Mouse (Mus musculus): ENCODE results near the gene Naa35. TPM values are rescaled to one million over a fixed set of nuclear protein-coding genes. Genes with fewer than 3 reads are reported as not detected.

Naa35 gene
- polyA plus RNA-seq, 2 experiments: 12.6 to 27.1 TPM

DNA sequence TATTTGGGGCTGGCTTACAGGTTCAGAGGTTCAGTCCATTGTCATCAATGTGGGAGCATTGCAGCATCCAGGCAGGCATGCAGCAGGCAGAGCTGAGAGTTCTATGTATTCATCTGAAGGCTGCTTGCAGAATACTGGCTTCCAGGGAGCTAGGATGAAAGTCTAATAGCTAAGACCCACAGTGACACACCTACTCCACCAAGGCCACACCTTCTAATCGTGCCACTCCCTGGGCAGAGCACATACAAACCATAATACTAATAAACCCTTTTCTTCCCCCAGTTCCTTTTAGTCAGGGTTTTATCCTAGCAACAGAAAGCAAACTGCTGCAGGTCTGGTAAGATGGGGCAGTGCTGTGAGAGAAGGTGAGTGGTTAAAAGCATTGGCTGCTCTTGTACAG lies 7.6 kb downstream of the Naa35 start:
- Histone ChIP-seq H3K4me3 (ENCODE audit: insufficient read depth in 1 of 2, low read depth in 2 of 2, low read length in 2 of 2) (no peak overlapping the region), H3K36me3 (replicated peaks; ENCODE audit: control insufficient read depth, insufficient read depth, low read depth) (peaks cover 7% of the 10 kb centered on the region), H3K9me3 (ENCODE audit: control insufficient read depth, low read length) (no peaks in the 10 kb centered on the region), H3K4me1 (replicated peaks; ENCODE audit: control insufficient read depth in 2 of 2, insufficient read depth in 2 of 2, low read length in 1 of 2) (peaks cover 5 to 13% of the 10 kb centered on the region in 2 experiments), H3K4me2 (ENCODE audit: low read depth) (no peak overlapping the region), H3K27ac (no peak overlapping the region), H3K27me3 (ENCODE audit: control insufficient read depth, insufficient read depth, low read length) (no peaks in the 10 kb centered on the region), H3K9ac (replicated peaks) (no peak overlapping the region)
- WGBS (ENCODE audit: insufficient replicate concordance): 44% methylated on average over 1 of the region's 1 CpGs
- DNase-seq (ENCODE audit: low read depth in 3 of 3, low spot score in 3 of 3) (no peak), ATAC-seq (ENCODE audit: insufficient read depth) (no peak)
- no peak for TF ChIP-seq CTCF (IDR thresholded peaks at IDR 0.05; ENCODE audit: low read depth)
- no peak for TF ChIP-seq EP300 (IDR thresholded peaks at IDR 0.05; ENCODE audit: low read depth)

DNA sequence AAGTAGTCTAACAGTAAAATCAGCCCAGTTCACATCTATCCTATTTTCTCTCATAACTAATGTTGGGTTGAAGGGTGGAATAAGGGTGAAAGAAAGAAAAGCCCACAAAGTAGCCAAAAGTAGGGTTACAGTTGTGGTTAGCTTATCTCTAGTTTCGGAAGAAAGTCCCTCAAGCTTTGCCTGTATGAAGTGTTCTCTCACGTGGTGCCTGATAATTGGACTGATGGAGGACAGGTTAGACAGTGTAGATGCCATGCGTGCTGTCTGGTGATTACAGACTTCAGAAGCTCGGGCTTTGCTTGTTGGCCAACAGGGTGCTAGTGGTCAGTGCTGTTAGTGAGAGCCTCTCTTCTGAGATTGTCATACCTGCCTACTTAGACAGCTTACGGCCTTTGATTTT lies 18.0 kb downstream of the Naa35 start:
- TF ChIP-seq CTCF (IDR thresholded peaks at IDR 0.05; ENCODE audit: low read depth): no peak
- TF ChIP-seq EP300 (IDR thresholded peaks at IDR 0.05; ENCODE audit: low read depth): no peak
- H3K4me2 ChIP-seq (ENCODE audit: low read depth): no peak overlapping the region
- no peak overlapping the region for H3K4me3 ChIP-seq (ENCODE audit: insufficient read depth in 1 of 2, low read depth in 2 of 2, low read length in 2 of 2)
- 34% methylated on average over 5 of the region's 5 CpGs for WGBS (ENCODE audit: insufficient replicate concordance)
- H3K9me3 ChIP-seq (ENCODE audit: control insufficient read depth, low read length): no peaks in the 10 kb centered on the region
- H3K4me1 ChIP-seq (replicated peaks; ENCODE audit: control insufficient read depth in 2 of 2, insufficient read depth in 2 of 2, low read length in 1 of 2): 0 out of 4 replicates have a peak, but pooled peaks cover 0 to 4% of the 10 kb centered on the region in 2 experiments
- ATAC-seq (ENCODE audit: insufficient read depth) (peak; percentile 39; the same call in 1 of the 2 replicates), DNase-seq (ENCODE audit: low read depth in 3 of 3, low spot score in 3 of 3) (no peak)
- no peak overlapping the region for H3K9ac ChIP-seq (replicated peaks)
- no peaks in the 10 kb centered on the region for H3K27me3 ChIP-seq (ENCODE audit: control insufficient read depth, insufficient read depth, low read length)
- H3K36me3 ChIP-seq (replicated peaks; ENCODE audit: control insufficient read depth, insufficient read depth, low read depth): peaks cover 22% of the 10 kb centered on the region
- H3K27ac ChIP-seq: no peak overlapping the region

DNA sequence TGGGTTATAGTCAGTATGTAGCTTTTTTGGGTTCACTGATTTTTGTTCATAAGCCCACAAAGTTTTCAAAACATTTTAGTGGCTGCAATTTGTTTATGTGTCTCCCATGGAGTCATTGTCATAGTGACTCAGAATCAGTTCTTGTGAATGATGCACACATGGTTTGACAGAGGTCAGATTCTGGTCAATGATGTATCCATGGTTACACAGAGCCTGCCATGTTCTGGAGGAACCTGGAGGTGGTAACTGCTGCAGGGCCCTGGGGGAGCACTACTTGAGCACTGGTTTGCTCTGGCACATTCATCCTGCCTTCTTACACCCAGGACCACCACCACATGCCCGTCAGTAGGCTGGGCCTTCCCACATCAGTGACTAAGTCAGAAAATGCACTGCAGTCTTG lies 19.5 kb downstream of the Naa35 start:
- Histone ChIP-seq H3K27ac (no peak overlapping the region), H3K27me3 (ENCODE audit: control insufficient read depth, insufficient read depth, low read length) (no peaks in the 10 kb centered on the region), H3K9me3 (ENCODE audit: control insufficient read depth, low read length) (no peaks in the 10 kb centered on the region), H3K4me3 (ENCODE audit: insufficient read depth in 1 of 2, low read depth in 2 of 2, low read length in 2 of 2) (no peak overlapping the region), H3K36me3 (replicated peaks; ENCODE audit: control insufficient read depth, insufficient read depth, low read depth) (peaks cover 24% of the 10 kb centered on the region), H3K4me1 (replicated peaks; ENCODE audit: control insufficient read depth in 2 of 2, insufficient read depth in 2 of 2, low read length in 1 of 2) (0 out of 4 replicates have a peak, but pooled peaks cover 0 to 4% of the 10 kb centered on the region in 2 experiments), H3K9ac (replicated peaks) (no peak overlapping the region), H3K4me2 (ENCODE audit: low read depth) (no peak overlapping the region)
- WGBS (ENCODE audit: insufficient replicate concordance): 70% methylated on average over 1 of the region's 1 CpGs
- DNase-seq (ENCODE audit: low read depth in 3 of 3, low spot score in 3 of 3) (no peak), ATAC-seq (ENCODE audit: insufficient read depth) (no peak)
- TF ChIP-seq CTCF (IDR thresholded peaks at IDR 0.05; ENCODE audit: low read depth) (no peak), EP300 (IDR thresholded peaks at IDR 0.05; ENCODE audit: low read depth) (no peak)

DNA sequence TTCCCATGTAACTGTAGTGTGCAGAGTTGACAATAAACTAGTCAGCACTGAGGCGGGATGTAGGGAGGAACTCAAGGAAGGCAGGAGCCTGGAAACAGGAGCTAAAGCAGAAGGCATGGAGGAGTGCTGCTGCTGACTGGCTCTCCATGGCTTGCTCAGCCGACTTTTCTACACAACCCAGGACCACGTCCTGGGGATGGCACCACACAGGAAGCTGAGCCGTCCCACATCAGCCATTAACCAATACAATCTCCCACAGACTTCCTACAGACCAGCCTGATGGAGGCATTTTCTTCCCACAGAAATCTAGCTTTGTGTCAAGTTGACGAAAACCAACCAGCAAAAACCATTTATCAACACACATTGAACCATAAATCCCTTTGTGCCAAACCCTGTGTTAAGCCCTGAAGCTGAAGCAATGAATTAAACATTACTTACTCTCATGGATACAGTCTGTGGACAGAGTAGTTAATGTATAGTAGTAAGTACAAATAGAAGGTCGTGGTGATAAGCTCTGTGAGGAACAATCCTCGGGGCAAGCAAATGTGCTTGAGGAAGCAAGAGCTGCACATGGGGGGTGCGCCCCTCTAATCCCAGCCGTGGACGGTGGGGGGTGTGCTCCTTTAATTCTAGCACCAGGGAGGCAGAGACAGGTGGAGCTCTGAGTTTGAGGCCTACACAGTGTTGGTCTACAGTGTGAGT lies 20.3 kb downstream of the Naa35 start:
- WGBS (ENCODE audit: insufficient replicate concordance): 61% methylated on average over 10 of the region's 10 CpGs
- no peak overlapping the region for H3K27ac ChIP-seq
- no peak overlapping the region for H3K4me3 ChIP-seq (ENCODE audit: insufficient read depth in 1 of 2, low read depth in 2 of 2, low read length in 2 of 2)
- no peak overlapping the region for H3K9ac ChIP-seq (replicated peaks)
- ATAC-seq (ENCODE audit: insufficient read depth) (no peak), DNase-seq (ENCODE audit: low read depth in 3 of 3, low spot score in 3 of 3) (no peak)
- no peaks in the 10 kb centered on the region for H3K27me3 ChIP-seq (ENCODE audit: control insufficient read depth, insufficient read depth, low read length)
- peaks cover 23% of the 10 kb centered on the region for H3K36me3 ChIP-seq (replicated peaks; ENCODE audit: control insufficient read depth, insufficient read depth, low read depth)
- no peaks in the 10 kb centered on the region for H3K9me3 ChIP-seq (ENCODE audit: control insufficient read depth, low read length)
- 0 out of 4 replicates have a peak, but pooled peaks cover 0 to 4% of the 10 kb centered on the region in 2 experiments for H3K4me1 ChIP-seq (replicated peaks; ENCODE audit: control insufficient read depth in 2 of 2, insufficient read depth in 2 of 2, low read length in 1 of 2)
- TF ChIP-seq EP300 (IDR thresholded peaks at IDR 0.05; ENCODE audit: low read depth): no peak
- no peak for TF ChIP-seq CTCF (IDR thresholded peaks at IDR 0.05; ENCODE audit: low read depth)
- H3K4me2 ChIP-seq (ENCODE audit: low read depth): no peak overlapping the region

DNA sequence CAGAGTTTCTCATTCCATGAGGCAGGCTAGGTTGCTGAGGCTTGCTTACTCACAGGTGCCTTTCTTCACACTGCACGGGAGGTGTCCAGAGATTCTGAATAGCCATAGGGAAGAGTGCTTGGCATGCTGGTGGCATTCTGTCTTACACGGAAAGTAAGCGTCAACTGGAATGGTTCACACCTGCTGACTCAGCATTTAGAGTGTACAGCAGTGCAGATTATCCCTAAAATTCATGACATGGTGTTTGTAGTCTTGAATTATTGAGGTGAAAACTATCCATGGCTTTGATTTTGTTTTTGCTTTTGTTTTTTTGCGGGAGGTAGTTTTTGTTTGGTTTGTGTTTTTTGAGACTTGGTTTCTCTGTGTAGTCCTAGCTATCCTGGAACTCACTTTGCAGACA lies 24.8 kb downstream of the Naa35 start:
- Histone ChIP-seq H3K27me3 (ENCODE audit: control insufficient read depth, insufficient read depth, low read length) (no peaks in the 10 kb centered on the region), H3K4me2 (ENCODE audit: low read depth) (no peak overlapping the region), H3K27ac (no peak overlapping the region), H3K4me3 (ENCODE audit: insufficient read depth in 1 of 2, low read depth in 2 of 2, low read length in 2 of 2) (no peak overlapping the region), H3K4me1 (replicated peaks; ENCODE audit: control insufficient read depth in 2 of 2, insufficient read depth in 2 of 2, low read length in 1 of 2) (peaks cover 0 to 2% of the 10 kb centered on the region in 2 experiments; a peak in 1 of 4 replicates), H3K36me3 (replicated peaks; ENCODE audit: control insufficient read depth, insufficient read depth, low read depth) (peaks cover 8% of the 10 kb centered on the region), H3K9me3 (ENCODE audit: control insufficient read depth, low read length) (no peaks in the 10 kb centered on the region), H3K9ac (replicated peaks) (no peak overlapping the region)
- DNase-seq (ENCODE audit: low read depth in 3 of 3, low spot score in 3 of 3): no peak
- 74% methylated on average over 4 of the region's 4 CpGs for WGBS (ENCODE audit: insufficient replicate concordance)
- no peak for ATAC-seq (ENCODE audit: insufficient read depth)
- TF ChIP-seq CTCF (IDR thresholded peaks at IDR 0.05; ENCODE audit: low read depth): no peak
- no peak for TF ChIP-seq EP300 (IDR thresholded peaks at IDR 0.05; ENCODE audit: low read depth)
